Mouse (Mus musculus): ENCODE measurements around the gene Gm28230. TPM values are rescaled to one million over a fixed set of nuclear protein-coding genes. Genes with fewer than 3 reads are reported as not detected.

Gm28230 gene
- polyA plus RNA-seq, 1 experiment from 2014 or later: not detected

DNA sequence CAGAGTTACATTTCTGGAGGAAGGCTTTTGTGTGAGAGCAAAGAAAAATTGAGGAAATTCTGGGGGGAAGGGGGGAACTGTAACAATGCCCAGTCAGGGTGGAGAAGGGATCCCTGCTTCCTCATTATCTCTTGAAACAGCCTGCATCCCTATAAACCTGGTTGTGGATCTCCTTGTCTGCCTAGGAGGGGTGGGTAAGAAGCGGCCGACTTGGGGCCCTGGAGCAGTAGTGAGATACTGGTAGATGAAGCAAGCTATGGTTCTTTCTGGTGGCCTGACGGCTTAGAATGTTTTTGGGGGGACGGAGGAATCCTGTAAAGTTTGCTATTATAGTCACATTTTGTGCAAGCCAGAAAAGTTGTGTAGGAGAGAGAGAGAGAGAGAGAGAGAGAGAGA lies 33.1 kb upstream of the Gm28230 start:
- 10% methylated on average over 4 of the region's 4 CpGs for WGBS
- peaks cover 97% of the 10 kb centered on the region for H3K27me3 ChIP-seq
- H3K4me1 ChIP-seq: peaks cover 11% of the 10 kb centered on the region
- H3K4me2 ChIP-seq (replicated peaks): no peak overlapping the region
- no peak for ATAC-seq (replicated peaks)
- H3K27ac ChIP-seq (replicated peaks): no peak overlapping the region
- H3K4me3 ChIP-seq: no peak overlapping the region
- no peak overlapping the region for H3K9ac ChIP-seq (replicated peaks)
- no peaks in the 10 kb centered on the region for H3K36me3 ChIP-seq
- no peaks in the 10 kb centered on the region for H3K9me3 ChIP-seq

DNA sequence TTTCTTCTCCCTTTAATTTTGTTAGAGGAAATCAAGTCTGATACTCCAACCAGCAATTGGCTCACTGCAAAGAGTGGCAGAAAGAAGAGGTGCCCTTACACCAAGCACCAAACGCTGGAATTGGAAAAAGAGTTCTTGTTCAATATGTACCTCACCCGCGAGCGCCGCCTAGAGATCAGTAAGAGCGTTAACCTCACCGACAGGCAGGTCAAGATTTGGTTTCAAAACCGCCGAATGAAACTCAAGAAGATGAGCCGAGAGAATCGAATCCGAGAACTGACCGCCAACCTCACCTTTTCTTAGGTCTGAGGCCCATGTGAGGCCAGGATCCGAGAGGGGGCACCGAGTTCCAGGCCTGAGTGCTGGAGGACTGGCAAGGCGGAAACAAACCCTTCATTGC lies 32.5 kb upstream of the Gm28230 start:
- H3K9me3 ChIP-seq: no peaks in the 10 kb centered on the region
- peaks cover 96% of the 10 kb centered on the region for H3K27me3 ChIP-seq
- H3K4me2 ChIP-seq (replicated peaks): no peak overlapping the region
- no peaks in the 10 kb centered on the region for H3K36me3 ChIP-seq
- WGBS: 1% methylated on average over 16 of the region's 16 CpGs
- no peak overlapping the region for H3K9ac ChIP-seq (replicated peaks)
- no peak for ATAC-seq (replicated peaks)
- peaks cover 12% of the 10 kb centered on the region for H3K4me1 ChIP-seq
- H3K27ac ChIP-seq (replicated peaks): no peak overlapping the region
- no peak overlapping the region for H3K4me3 ChIP-seq

DNA sequence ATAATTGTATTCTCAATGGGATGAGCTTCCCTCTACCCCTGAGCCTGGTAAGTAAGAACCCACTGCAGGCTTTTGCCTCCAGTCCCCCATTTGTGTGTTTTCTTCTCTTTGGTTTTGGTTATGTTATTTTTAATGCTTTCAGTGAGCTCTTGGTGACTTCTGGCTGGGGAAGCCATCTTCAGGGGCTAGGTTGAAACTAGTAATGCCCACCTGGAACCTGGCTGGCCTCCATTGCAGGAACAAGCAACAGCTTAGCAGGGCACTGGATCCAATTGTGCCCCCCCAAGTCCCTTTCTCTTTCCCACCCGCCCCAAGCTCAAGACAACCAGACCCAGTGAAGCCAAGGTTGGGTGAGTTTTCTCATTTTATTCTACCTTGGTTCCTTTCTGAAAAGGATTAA lies 31.1 kb upstream of the Gm28230 start:
- peaks cover 97% of the 10 kb centered on the region for H3K27me3 ChIP-seq
- 7% methylated on average over 1 of the region's 1 CpGs for WGBS
- H3K4me3 ChIP-seq: no peak overlapping the region
- ATAC-seq (replicated peaks): no peak
- H3K27ac ChIP-seq (replicated peaks): no peak overlapping the region
- H3K36me3 ChIP-seq: no peaks in the 10 kb centered on the region
- no peak overlapping the region for H3K4me2 ChIP-seq (replicated peaks)
- peaks cover 12% of the 10 kb centered on the region for H3K4me1 ChIP-seq
- H3K9me3 ChIP-seq: no peaks in the 10 kb centered on the region
- H3K9ac ChIP-seq (replicated peaks): no peak overlapping the region

DNA sequence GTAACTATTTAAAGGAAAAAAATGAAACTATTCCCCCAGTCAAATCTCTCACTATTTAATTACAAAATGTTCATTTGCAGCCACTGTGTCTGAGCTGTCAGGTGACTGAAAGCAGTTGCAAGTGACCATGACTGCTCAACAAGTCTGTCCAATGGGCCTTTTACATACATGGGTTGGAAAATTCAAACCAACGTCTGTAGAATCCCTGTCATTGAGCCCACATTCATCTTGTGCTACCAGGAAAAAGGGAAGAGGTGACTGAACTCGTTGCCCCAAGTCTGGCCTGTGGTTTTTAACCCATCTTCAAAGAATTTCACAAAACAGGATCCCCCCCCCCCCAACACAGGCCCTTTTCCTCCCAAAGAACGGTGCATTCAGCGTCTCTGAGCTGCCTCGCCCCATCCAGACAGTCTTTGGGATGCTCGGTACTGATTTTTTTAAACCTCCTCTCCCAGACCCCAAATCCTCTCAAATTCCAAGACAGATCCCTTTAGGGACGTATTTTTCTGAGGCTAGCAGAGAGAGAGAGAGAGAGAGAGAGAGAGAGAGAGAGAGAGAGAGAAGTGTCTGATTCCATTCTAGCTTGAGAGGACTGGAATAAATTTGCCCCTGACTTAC lies 30.6 kb upstream of the Gm28230 start:
- H3K27ac ChIP-seq (replicated peaks): no peak overlapping the region
- WGBS: 5% methylated on average over 7 of the region's 7 CpGs
- H3K36me3 ChIP-seq: no peaks in the 10 kb centered on the region
- H3K4me3 ChIP-seq: no peak overlapping the region
- no peak for ATAC-seq (replicated peaks)
- H3K9ac ChIP-seq (replicated peaks): no peak overlapping the region
- no peaks in the 10 kb centered on the region for H3K9me3 ChIP-seq
- H3K4me1 ChIP-seq: peaks cover 12% of the 10 kb centered on the region
- no peak overlapping the region for H3K4me2 ChIP-seq (replicated peaks)
- peaks cover 98% of the 10 kb centered on the region for H3K27me3 ChIP-seq

DNA sequence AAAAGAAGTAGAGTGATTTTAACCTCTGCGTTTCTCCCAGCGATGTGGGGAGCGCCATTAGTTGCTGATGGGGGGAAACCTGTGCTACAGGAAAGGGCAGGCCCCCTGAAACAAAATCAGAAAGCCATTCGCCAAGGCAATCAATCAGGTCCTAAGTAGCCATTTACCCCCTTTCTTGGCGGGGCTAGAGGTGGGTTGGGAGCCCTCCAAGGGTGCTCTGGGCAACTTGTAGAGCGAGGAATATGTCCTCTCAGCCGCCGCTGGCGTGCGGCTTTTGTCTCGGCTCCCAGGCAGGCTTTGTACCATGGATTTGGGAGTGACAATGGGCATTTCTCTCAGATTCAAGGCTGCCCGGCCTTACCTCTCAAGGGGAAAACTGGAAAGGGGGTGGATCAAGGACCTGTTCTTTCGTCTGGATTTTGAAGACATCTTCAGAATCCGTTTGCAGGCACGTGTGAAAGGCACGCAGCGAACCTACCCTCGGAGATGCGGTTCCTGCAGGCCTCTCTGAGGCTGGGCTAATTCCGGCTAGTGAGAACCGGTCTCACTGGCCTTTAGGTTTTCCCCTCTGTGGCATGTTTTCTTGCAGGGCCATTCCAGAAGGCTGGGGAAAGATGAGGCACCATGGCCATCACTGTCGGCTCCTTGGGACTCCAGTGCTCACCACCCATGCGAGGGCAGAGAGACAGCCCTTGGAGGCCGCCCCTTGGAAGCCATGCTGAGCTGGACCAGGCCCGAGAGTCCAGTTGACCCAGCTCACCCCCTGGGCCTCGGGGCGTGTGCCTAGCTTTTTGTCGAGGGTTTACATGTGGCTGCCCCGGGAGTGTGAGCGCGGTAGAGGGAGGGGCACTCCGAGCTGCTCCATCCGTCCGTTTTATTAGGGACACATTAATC lies 29.8 kb upstream of the Gm28230 start:
- WGBS: 1% methylated on average over 34 of the region's 34 CpGs
- ATAC-seq (replicated peaks): no peak; the same call in 1 of the 2 replicates

DNA sequence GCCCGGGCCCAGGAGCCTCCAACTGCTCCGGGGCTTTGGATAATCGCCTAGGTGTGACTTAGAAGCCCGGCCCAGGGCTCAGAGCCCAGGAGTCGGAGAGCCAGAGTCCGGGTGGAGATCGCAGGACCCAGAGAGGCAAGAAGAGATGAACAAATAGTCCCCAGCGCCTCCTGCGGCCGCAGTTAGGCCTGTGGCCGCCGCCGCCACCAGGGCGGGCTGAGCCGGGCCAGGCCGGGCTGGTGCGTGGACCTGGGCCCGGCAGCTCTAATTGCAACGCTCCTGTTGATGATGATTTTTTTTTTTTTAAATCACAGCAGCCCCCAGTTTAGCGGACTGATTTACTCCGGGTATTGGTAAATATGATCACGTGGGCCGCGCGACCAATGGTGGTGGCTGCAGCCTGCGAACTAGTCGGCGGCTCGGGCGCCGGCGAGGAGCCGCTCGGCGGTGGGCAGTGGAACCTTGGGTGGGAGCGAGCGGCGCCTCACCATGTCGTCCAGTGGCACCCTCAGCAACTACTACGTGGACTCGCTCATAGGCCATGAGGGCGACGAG lies 28.9 kb upstream of the Gm28230 start, which contains the start of gene Hoxd9:
Gene Hoxd9 (plus strand): TSS at position 161 of the 555 bp plus-strand sequence.
- Histone ChIP-seq H3K4me2 (replicated peaks) (peak within 1 kb of the TSS; percentile 42), H3K9ac (replicated peaks) (no peak within 1 kb of the TSS), H3K9me3 (no peaks in the 10 kb centered on the region), H3K27me3 (peaks cover 97% of the 10 kb centered on the region), H3K36me3 (no peaks in the 10 kb centered on the region), H3K4me3 (peak within 1 kb of the TSS; percentile 29), H3K27ac (replicated peaks) (no peak within 1 kb of the TSS), H3K4me1 (peaks cover 12% of the 10 kb centered on the region)
- ATAC-seq (replicated peaks): peak; percentile 60
- under 1% methylated on average over 43 of the region's 43 CpGs for WGBS

More for the DNA sequence above, 29.8 kb upstream of the Gm28230 start:
- Histone ChIP-seq H3K27me3 (peaks cover 98% of the 10 kb centered on the region), H3K36me3 (no peaks in the 10 kb centered on the region), H3K27ac (replicated peaks) (no peak overlapping the region), H3K4me3 (no peak overlapping the region), H3K4me1 (peaks cover 12% of the 10 kb centered on the region), H3K4me2 (replicated peaks) (no peak overlapping the region), H3K9ac (replicated peaks) (no peak overlapping the region), H3K9me3 (no peaks in the 10 kb centered on the region)

DNA sequence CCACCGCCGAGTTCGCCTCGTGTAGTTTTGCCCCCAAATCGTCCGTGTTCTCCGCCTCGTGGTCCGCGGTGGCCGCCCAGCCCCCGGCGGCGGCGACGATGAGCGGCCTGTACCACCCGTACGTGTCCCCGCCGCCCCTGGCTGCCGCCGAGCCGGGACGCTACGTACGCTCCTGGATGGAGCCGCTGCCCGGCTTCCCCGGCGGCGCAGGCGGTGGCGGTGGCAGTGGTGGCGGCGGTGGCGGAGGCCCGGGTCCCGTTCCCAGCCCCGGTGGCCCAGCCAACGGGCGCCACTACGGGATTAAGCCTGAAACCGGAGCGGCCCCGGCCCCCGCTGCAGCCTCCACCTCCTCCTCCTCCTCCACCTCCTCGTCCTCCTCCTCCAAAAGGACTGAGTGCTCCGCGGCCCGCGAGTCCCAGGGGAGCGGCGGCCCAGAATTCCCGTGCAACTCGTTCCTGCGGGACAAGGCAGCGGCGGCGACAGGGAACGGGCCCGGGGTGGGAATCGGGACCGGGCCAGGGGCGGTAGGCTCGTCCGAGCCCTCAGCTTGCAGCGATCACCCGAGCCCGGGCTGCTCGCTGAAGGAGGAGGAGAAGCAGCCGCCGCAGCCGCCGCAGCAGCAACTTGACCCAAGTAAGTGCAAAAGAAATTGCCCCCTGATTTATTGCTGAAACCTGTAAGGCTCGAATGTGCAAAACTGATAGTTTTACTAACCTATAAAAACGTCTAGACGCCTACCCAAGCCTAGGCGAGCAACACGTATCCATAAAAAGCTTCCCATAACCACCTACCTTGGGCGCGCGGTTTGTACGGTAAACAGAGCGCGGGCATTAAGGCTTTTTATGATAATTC lies 28.1 kb upstream of the Gm28230 start:
- ATAC-seq (replicated peaks): 0 out of 2 replicates have a peak, but pooled peaks have one; percentile 19

DNA sequence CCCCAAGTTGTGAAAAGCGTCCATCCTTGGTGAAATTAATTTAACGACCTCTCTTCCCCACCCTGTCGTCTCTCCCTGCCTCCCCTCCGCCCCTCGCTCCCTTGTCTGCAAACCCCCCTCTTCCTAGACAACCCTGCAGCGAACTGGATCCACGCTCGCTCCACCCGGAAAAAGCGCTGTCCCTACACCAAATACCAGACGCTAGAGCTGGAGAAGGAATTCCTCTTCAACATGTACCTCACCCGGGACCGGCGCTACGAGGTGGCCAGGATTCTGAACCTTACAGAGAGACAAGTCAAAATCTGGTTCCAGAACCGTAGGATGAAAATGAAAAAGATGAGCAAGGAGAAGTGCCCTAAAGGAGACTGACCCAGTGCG lies 27.5 kb upstream of the Gm28230 start:
- Histone ChIP-seq H3K36me3 (no peaks in the 10 kb centered on the region), H3K9me3 (no peaks in the 10 kb centered on the region), H3K4me3 (no peak overlapping the region), H3K27ac (replicated peaks) (no peak overlapping the region), H3K4me2 (replicated peaks) (no peak overlapping the region), H3K4me1 (peaks cover 12% of the 10 kb centered on the region), H3K27me3 (peaks cover 96% of the 10 kb centered on the region), H3K9ac (replicated peaks) (no peak overlapping the region)
- ATAC-seq (replicated peaks): no peak
- WGBS: under 1% methylated on average over 17 of the region's 17 CpGs

More for the DNA sequence above, 28.1 kb upstream of the Gm28230 start:
- under 1% methylated on average over 80 of the region's 86 CpGs for WGBS
- Histone ChIP-seq H3K4me3 (peak overlapping the region; percentile 29), H3K36me3 (no peaks in the 10 kb centered on the region), H3K9me3 (no peaks in the 10 kb centered on the region), H3K27ac (replicated peaks) (no peak overlapping the region), H3K4me1 (peaks cover 12% of the 10 kb centered on the region), H3K27me3 (peaks cover 96% of the 10 kb centered on the region), H3K4me2 (replicated peaks) (peak overlapping the region; percentile 42), H3K9ac (replicated peaks) (no peak overlapping the region)

DNA sequence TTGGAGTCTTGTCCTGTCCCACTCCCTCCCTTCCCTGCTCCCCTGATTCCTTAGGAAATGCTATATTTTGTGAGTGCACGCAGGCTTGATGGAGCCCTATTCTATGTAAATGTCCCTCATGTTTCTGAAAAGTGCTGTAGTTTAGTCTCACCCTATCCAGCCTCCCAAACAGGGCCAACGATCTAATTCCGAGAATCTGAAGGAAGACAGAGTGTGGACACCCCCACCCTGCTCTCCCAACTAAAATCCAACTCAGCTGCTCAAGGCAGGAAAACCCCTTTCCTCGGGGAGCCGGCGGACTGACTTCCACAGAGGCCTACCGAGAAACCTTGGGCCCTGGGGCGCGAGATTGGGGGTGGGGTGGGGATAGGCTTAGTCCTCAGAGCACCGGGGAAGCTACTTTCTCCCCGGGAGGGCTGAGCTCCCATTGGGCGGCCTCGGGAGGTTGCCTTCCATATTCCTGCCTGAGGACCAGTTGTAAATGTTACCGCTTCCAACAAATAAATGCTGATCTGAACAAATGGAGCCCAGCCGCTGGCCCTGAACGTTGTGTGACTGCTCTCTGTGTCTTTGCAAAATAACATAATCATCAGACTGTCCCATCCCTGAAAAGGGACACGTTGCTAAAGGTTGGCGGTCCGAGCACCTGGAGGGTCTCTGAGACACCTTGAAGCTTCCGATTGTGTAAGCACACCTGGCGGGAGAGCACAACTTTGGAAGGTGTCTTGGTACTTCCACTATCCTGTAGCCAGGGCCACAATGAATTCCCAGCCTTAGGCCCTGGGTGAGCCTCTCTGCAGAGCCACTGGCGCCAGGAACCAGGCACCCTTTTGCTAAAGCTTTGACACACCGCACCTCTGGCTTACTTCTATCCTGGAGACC lies 26.6 kb upstream of the Gm28230 start:
- Histone ChIP-seq H3K4me2 (replicated peaks) (no peak overlapping the region), H3K27ac (replicated peaks) (no peak overlapping the region), H3K27me3 (peaks cover 96% of the 10 kb centered on the region), H3K4me3 (no peak overlapping the region), H3K9me3 (no peaks in the 10 kb centered on the region), H3K9ac (replicated peaks) (no peak overlapping the region), H3K36me3 (no peaks in the 10 kb centered on the region), H3K4me1 (peaks cover 17% of the 10 kb centered on the region)
- WGBS: 1% methylated on average over 23 of the region's 23 CpGs
- no peak for ATAC-seq (replicated peaks)

DNA sequence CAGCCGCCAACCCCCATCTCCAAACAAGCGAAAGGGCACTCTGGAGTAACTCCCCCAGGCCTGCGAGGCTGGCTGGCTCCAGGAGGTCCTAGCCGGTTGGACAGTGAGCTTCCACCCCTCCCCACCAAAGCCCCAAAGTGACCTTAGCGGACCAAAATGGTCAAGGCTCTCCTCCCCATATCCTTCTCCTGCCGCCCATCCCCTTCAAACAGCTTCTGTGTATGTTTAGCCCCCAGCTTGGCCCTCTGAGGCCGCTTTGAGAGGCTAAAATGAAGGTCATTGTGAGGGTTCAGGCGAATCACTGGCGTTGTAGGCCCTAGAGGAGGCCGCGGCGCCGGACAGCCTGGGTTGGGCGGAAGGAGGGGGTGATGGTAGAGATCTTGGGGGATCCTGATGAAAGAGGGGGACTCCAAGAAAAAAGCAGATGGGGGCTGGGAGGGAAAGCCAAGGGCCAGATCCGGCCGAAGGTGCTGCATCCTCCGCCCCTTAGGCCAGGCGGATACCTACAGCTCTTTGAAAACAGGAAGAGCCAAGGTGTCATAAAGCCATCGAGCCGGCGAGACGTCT lies 25.9 kb upstream of the Gm28230 start:
- H3K9ac ChIP-seq (replicated peaks): no peak overlapping the region
- H3K4me1 ChIP-seq: peaks cover 24% of the 10 kb centered on the region
- no peaks in the 10 kb centered on the region for H3K9me3 ChIP-seq
- ATAC-seq (replicated peaks): no peak
- 3% methylated on average over 22 of the region's 22 CpGs for WGBS
- no peak overlapping the region for H3K27ac ChIP-seq (replicated peaks)
- H3K4me2 ChIP-seq (replicated peaks): no peak overlapping the region
- no peak overlapping the region for H3K4me3 ChIP-seq
- H3K36me3 ChIP-seq: no peaks in the 10 kb centered on the region
- H3K27me3 ChIP-seq: peaks cover 95% of the 10 kb centered on the region
